Mouse (Mus musculus): ENCODE measurements around the gene Atpaf1. TPM values are rescaled to one million over a fixed set of nuclear protein-coding genes. Genes with fewer than 3 reads are reported as not detected.

Atpaf1 gene
- 42.3 and 50.9 TPM in 2 replicates for polyA plus RNA-seq (2014; fragmentation: Nextera tagmentation; extraction: Ambion mirVana)

DNA sequence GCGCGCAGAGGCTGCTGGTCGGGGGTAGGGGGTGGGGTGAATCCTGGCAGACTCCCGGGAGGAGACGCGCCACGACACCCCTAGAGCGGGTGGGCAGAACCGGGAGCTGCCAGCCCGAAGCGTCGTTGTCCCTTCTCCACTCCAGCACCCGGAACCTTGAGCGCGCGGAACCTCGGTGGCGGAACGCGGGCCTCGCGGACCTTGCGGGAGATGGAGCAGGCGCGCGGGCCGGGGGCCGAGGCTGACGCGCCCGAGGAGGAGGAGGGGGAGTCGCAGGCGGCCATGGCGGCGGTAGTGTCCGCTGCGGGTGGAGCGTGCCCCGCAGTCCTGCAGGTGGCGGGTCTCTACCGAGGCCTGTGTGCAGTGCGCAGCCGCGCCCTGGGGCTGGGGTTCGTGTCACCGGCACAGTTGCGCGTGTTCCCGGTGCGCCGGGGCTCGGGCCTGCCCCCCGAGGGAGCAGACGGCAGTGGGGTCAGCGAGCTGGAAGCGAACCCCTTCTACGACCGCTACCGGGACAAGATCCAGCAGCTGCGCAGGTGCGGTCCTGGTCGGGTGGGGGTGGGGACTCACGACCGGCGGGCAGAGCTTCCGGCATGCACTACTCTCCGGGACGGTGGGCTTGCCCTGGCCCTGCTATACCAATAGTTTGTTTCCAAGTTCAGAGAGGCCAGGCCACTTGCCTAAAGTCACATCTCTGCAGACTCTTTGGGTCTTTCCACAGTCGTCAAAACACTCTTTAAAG lies at the start of gene Atpaf1:
TSS of gene Atpaf1 (plus strand) at position 44 of the 742 bp plus-strand sequence.
- WGBS: 1% methylated on average over 60 of the region's 69 CpGs
- peak; percentile 93 for ATAC-seq (ENCODE audit: low FRiP score)

DNA sequence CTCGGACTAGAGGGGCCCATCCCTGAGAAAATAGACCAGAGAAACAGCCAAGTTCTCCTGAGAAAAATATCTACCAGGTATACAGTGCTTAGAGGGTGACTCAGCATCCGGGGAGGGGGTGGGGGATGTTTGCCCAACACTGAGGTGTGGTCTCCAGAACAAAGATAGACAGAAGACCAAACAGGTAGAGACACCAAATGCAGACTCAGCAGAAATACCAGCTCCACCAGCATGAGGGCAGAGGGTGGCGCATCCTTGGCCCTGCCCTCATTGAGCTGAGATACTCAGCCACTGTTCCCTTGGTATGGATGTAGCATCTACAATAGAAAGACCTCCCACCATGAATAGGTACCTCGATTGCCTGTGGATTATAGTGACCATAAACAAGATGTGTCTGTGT lies 49.7 kb upstream of the Atpaf1 start:
- ATAC-seq (ENCODE audit: low FRiP score): no peak
- H3K9ac ChIP-seq (ENCODE audit: low read length): no peak overlapping the region
- WGBS: 77% methylated on average over 4 of the region's 4 CpGs
- no peaks in the 10 kb centered on the region for H3K27me3 ChIP-seq (ENCODE audit: control insufficient read depth, insufficient read depth, low read length)
- H3K4me1 ChIP-seq (ENCODE audit: control insufficient read depth, insufficient read depth, low read length): peaks cover 14% of the 10 kb centered on the region
- no peak overlapping the region for H3K4me2 ChIP-seq
- H3K4me3 ChIP-seq (ENCODE audit: low read depth, low read length): no peak overlapping the region
- no peaks in the 10 kb centered on the region for H3K9me3 ChIP-seq (ENCODE audit: control insufficient read depth, low read length)
- H3K36me3 ChIP-seq (ENCODE audit: control insufficient read depth, insufficient read depth, low read length): no peaks in the 10 kb centered on the region
- no peak overlapping the region for H3K27ac ChIP-seq (ENCODE audit: low read depth, low read length)
- DNase-seq (ENCODE audit: low spot score, missing footprints): no peak

More for the DNA sequence above, at the start of gene Atpaf1:
- Histone ChIP-seq H3K4me3 (ENCODE audit: low read depth, low read length) (peak within 1 kb of the TSS; percentile 71), H3K27ac (ENCODE audit: low read depth, low read length) (no peak within 1 kb of the TSS), H3K4me2 (peak within 1 kb of the TSS; percentile 70), H3K36me3 (ENCODE audit: control insufficient read depth, insufficient read depth, low read length) (no peaks in the 10 kb centered on the region), H3K9ac (ENCODE audit: low read length) (peak within 1 kb of the TSS; percentile 74), H3K4me1 (ENCODE audit: control insufficient read depth, insufficient read depth, low read length) (peaks cover 5% of the 10 kb centered on the region), H3K27me3 (ENCODE audit: control insufficient read depth, insufficient read depth, low read length) (no peaks in the 10 kb centered on the region), H3K9me3 (ENCODE audit: control insufficient read depth, low read length) (no peaks in the 10 kb centered on the region)
- peak; percentile 97 for DNase-seq (ENCODE audit: low spot score, missing footprints)

DNA sequence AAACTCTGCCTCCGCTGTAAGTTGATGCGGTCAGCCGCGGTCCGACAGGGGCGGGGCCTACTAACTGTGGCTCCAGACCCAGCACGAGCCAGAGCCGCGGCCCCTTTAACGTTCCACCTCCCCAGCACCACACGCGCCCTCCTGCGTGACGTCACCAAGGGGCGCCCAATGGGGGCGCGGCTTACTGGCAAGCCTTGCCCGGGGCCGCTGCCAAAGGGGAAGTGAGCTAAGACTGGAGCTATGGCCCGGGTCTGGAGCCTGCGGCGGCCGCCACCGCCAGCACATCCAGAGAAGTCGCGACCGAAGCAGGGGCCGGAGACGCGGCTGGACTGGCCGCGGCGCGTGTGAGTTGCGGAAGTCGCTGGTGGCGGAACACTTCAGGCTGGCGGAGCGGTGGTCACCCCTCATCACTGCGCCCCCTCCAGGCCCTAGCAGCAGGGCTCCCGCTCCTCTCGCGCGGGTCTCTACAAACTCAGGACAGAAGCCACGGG lies 47.0 kb upstream of the Atpaf1 start, which contains the start of gene Efcab14:
TSS of gene Efcab14 (plus strand) at position 194 of the 491 bp plus-strand sequence.
- Histone ChIP-seq H3K9ac (ENCODE audit: low read length) (peak within 1 kb of the TSS; percentile 85), H3K4me2 (peak within 1 kb of the TSS; percentile 84), H3K27me3 (ENCODE audit: control insufficient read depth, insufficient read depth, low read length) (no peaks in the 10 kb centered on the region), H3K9me3 (ENCODE audit: control insufficient read depth, low read length) (no peaks in the 10 kb centered on the region), H3K4me1 (ENCODE audit: control insufficient read depth, insufficient read depth, low read length) (peaks cover 14% of the 10 kb centered on the region), H3K27ac (ENCODE audit: low read depth, low read length) (peak within 1 kb of the TSS; percentile 78), H3K36me3 (ENCODE audit: control insufficient read depth, insufficient read depth, low read length) (no peaks in the 10 kb centered on the region), H3K4me3 (ENCODE audit: low read depth, low read length) (peak within 1 kb of the TSS; percentile 84)
- WGBS: 0% methylated on average over 45 of the region's 45 CpGs
- peak; percentile 100 for DNase-seq (ENCODE audit: low spot score, missing footprints)
- peak; percentile 100 for ATAC-seq (ENCODE audit: low FRiP score)

DNA sequence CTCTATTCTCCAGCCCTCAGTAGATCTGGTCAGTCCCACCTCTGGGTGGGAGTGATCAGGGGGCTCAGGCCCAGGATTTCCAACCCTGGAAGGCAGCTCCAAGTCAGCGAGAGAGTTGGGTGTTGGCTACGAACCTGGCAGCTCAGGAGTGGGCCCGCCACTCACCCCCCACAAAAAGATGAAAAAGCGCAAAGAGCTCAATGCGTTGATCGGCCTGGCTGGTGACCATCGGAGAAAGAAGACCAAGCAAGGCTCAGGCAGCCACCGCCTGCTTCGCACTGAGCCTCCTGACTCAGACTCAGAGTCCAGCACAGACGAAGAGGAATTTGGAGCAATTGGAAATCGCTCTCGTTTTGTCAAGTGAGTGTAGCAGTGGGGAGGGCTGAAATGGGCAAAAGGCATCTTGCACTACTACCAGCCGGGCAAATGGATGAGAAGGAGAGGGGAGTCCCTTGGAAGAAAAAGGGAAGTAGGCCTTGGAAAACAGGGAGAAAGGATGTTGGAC lies 46.1 kb upstream of the Atpaf1 start:
- Histone ChIP-seq H3K36me3 (ENCODE audit: control insufficient read depth, insufficient read depth, low read length) (no peaks in the 10 kb centered on the region), H3K4me3 (ENCODE audit: low read depth, low read length) (peak overlapping the region; percentile 84), H3K4me1 (ENCODE audit: control insufficient read depth, insufficient read depth, low read length) (peaks cover 14% of the 10 kb centered on the region), H3K27ac (ENCODE audit: low read depth, low read length) (no peak overlapping the region), H3K4me2 (peak overlapping the region; percentile 84), H3K27me3 (ENCODE audit: control insufficient read depth, insufficient read depth, low read length) (no peaks in the 10 kb centered on the region), H3K9me3 (ENCODE audit: control insufficient read depth, low read length) (no peaks in the 10 kb centered on the region), H3K9ac (ENCODE audit: low read length) (peak overlapping the region; percentile 85)
- 50% methylated on average over 13 of the region's 13 CpGs for WGBS
- ATAC-seq (ENCODE audit: low FRiP score) (no peak), DNase-seq (ENCODE audit: low spot score, missing footprints) (peak; percentile 64)

DNA sequence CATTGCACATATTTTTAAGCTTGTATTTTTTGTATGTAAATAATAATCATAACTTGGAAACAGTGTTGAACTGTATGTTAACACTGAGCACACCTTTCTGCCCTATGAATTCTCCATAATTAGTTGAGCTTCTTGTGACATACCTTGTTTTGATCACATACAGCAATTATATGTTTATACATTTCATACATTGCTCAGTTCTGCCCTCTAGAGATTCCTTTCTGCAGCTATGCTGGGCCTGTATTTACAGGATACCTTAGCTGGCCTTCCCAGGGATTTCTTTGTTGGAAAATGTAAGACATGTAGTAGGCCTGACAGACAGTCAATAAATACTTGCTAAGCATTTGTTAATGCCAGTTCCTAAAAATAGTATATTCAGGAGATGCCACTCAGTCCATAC lies 42.0 kb upstream of the Atpaf1 start:
- ATAC-seq (ENCODE audit: low FRiP score): no peak
- H3K27me3 ChIP-seq (ENCODE audit: control insufficient read depth, insufficient read depth, low read length): no peaks in the 10 kb centered on the region

DNA sequence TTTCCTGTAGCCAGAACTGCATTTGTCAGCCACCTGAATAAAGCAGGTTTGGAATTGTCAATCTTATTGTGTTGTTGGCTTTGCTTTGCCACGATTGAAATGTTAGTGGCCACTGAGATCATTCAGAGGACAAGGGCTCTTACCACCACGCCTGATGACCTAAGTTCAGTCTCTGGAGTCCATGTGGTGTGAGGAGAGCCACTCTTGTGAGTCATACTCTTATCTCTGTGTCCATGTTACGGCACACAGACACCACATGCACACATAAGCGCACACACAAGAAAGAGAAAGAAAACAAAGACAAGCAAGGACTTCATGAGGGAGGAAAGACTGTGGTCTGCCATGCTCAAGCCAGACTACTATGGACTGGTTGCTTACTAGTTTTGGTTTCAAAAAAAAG lies 41.5 kb upstream of the Atpaf1 start:
- no peaks in the 10 kb centered on the region for H3K9me3 ChIP-seq (ENCODE audit: control insufficient read depth, low read length)
- 87% methylated on average over 4 of the region's 4 CpGs for WGBS
- no peak overlapping the region for H3K9ac ChIP-seq (ENCODE audit: low read length)
- H3K4me1 ChIP-seq (ENCODE audit: control insufficient read depth, insufficient read depth, low read length): peaks cover 13% of the 10 kb centered on the region
- no peaks in the 10 kb centered on the region for H3K36me3 ChIP-seq (ENCODE audit: control insufficient read depth, insufficient read depth, low read length)
- no peak overlapping the region for H3K4me2 ChIP-seq
- no peak overlapping the region for H3K27ac ChIP-seq (ENCODE audit: low read depth, low read length)
- no peak for DNase-seq (ENCODE audit: low spot score, missing footprints)
- H3K4me3 ChIP-seq (ENCODE audit: low read depth, low read length): no peak overlapping the region
- no peak for ATAC-seq (ENCODE audit: low FRiP score)
- H3K27me3 ChIP-seq (ENCODE audit: control insufficient read depth, insufficient read depth, low read length): no peaks in the 10 kb centered on the region

More for the DNA sequence above, 42.0 kb upstream of the Atpaf1 start:
- peak; percentile 51 for DNase-seq (ENCODE audit: low spot score, missing footprints)
- H3K4me1 ChIP-seq (ENCODE audit: control insufficient read depth, insufficient read depth, low read length): peaks cover 14% of the 10 kb centered on the region
- H3K9ac ChIP-seq (ENCODE audit: low read length): no peak overlapping the region
- no peaks in the 10 kb centered on the region for H3K9me3 ChIP-seq (ENCODE audit: control insufficient read depth, low read length)
- H3K4me3 ChIP-seq (ENCODE audit: low read depth, low read length): no peak overlapping the region
- H3K27ac ChIP-seq (ENCODE audit: low read depth, low read length): no peak overlapping the region
- H3K36me3 ChIP-seq (ENCODE audit: control insufficient read depth, insufficient read depth, low read length): no peaks in the 10 kb centered on the region
- H3K4me2 ChIP-seq: no peak overlapping the region

DNA sequence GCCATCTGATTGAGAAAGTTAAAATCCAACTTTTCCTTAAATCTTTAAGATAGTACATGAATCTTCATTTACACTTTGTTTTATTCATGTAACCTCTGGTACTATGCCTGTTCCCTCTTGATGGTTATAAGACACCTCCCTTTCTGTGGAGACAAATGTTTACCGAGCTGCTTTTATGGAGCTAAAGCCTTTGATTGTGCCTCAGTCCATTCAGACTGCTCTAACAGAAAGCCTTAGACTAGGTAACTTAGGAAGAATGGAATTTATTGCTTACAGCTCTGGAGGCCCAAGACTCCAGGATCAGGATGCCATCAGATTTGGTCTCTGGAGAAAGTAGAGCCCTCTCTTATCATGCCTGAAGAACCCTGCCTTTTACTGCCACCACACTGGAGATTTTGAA lies 36.4 kb upstream of the Atpaf1 start:
- DNase-seq (ENCODE audit: low spot score, missing footprints) (no peak), ATAC-seq (ENCODE audit: low FRiP score) (no peak)
- no peak overlapping the region for H3K4me3 ChIP-seq (ENCODE audit: low read depth, low read length)
- no peak overlapping the region for H3K4me2 ChIP-seq
- no peaks in the 10 kb centered on the region for H3K4me1 ChIP-seq (ENCODE audit: control insufficient read depth, insufficient read depth, low read length)
- no peaks in the 10 kb centered on the region for H3K9me3 ChIP-seq (ENCODE audit: control insufficient read depth, low read length)
- peaks cover 2% of the 10 kb centered on the region; the same call in 1 of the 2 replicates for H3K36me3 ChIP-seq (ENCODE audit: control insufficient read depth, insufficient read depth, low read length)
- H3K27me3 ChIP-seq (ENCODE audit: control insufficient read depth, insufficient read depth, low read length): no peaks in the 10 kb centered on the region
- 77% methylated on average over 1 of the region's 1 CpGs for WGBS
- H3K9ac ChIP-seq (ENCODE audit: low read length): no peak overlapping the region
- no peak overlapping the region for H3K27ac ChIP-seq (ENCODE audit: low read depth, low read length)

DNA sequence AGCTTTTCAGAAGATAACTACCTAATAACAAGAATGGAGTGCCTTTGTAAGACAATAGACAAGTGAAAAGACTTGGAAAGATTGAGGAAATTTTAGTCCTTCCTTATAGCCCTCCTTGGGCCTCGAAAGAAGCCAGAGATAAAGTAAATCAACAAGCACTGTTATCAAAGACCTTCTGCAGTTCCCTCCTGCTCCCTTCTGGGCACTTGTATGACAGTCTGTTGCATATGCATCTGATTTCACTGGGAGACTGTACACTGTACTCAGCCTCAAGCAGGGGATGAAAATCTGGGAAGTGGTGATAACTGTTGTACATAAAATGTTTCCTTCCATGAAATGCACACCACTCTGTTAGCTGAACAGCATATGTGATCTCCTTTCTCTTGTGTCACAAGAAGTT lies 35.3 kb upstream of the Atpaf1 start:
- Histone ChIP-seq H3K27me3 (ENCODE audit: control insufficient read depth, insufficient read depth, low read length) (no peaks in the 10 kb centered on the region), H3K4me1 (ENCODE audit: control insufficient read depth, insufficient read depth, low read length) (no peaks in the 10 kb centered on the region), H3K27ac (ENCODE audit: low read depth, low read length) (no peak overlapping the region), H3K4me2 (no peak overlapping the region), H3K9me3 (ENCODE audit: control insufficient read depth, low read length) (no peaks in the 10 kb centered on the region), H3K4me3 (ENCODE audit: low read depth, low read length) (no peak overlapping the region), H3K36me3 (ENCODE audit: control insufficient read depth, insufficient read depth, low read length) (peaks cover 2% of the 10 kb centered on the region; the same call in 1 of the 2 replicates), H3K9ac (ENCODE audit: low read length) (no peak overlapping the region)
- ATAC-seq (ENCODE audit: low FRiP score) (no peak), DNase-seq (ENCODE audit: low spot score, missing footprints) (peak; percentile 26)
- 84% methylated on average over 1 of the region's 1 CpGs for WGBS

DNA sequence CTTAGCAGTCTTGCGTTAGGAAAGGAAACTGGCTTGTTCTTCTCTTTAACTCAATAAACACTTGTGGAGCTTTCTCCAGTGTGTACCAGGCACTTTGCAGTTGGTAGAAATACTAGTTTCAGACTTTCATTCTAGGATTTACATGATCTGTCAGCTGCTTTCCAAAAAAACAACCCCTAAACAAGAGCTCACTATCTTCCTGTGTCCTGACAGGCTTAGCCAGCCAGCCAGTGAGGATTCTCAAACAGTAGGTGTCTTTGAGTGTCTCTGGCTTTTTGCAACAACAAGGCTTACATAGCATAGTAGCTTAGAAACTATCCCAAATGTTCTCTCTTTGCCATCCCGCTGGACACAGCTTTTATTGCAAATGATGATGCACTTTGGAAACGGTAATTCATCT lies 30.5 kb upstream of the Atpaf1 start:
- H3K4me1 ChIP-seq (ENCODE audit: control insufficient read depth, insufficient read depth, low read length): no peaks in the 10 kb centered on the region
- no peaks in the 10 kb centered on the region for H3K27me3 ChIP-seq (ENCODE audit: control insufficient read depth, insufficient read depth, low read length)
- no peaks in the 10 kb centered on the region for H3K9me3 ChIP-seq (ENCODE audit: control insufficient read depth, low read length)
- DNase-seq (ENCODE audit: low spot score, missing footprints) (peak; percentile 59), ATAC-seq (ENCODE audit: low FRiP score) (no peak)
- H3K9ac ChIP-seq (ENCODE audit: low read length): no peak overlapping the region
- H3K4me2 ChIP-seq: no peak overlapping the region
- no peak overlapping the region for H3K27ac ChIP-seq (ENCODE audit: low read depth, low read length)
- no peak overlapping the region for H3K4me3 ChIP-seq (ENCODE audit: low read depth, low read length)
- peaks cover 2% of the 10 kb centered on the region; the same call in 1 of the 2 replicates for H3K36me3 ChIP-seq (ENCODE audit: control insufficient read depth, insufficient read depth, low read length)
- WGBS: 93% methylated on average over 3 of the region's 3 CpGs
